Mouse (Mus musculus): ENCODE data around the gene Trim71.

The Trim71 gene

GRCm38 (mm10) chr9:114484771-114485170, 79.4 kb downstream of the Trim71 start:
- DNase-seq (ENCODE audit: low spot score): no peak

DNA sequence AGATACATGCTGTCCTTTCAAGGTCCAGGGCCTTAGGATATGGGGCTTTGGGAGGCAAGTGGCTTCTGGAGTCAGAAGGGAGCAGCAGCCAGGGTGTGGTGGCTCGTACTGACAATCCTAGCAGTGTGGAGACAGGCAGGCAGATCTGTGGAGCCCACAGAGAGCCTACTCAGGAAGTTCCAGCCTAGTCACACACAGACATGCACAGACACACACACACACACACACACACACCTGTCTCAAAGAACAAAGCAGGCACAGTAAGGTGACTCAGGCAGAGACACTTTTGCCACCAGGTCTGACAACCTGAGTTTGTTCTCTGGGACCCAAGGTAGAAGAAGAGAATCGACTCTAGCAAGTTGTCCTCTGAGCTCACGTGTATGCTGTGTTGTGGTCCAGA, 83.2 kb downstream of the Trim71 start:
- DNase-seq (ENCODE audit: low spot score): no peak

- no peak for DNase-seq (ENCODE audit: low spot score)
Observed at GRCm38 (mm10) chr9:114477019-114477418, 87.2 kb downstream of the Trim71 start.

- no peak for DNase-seq (ENCODE audit: low spot score)
Observed at GRCm38 (mm10) chr9:114471892-114472291, 92.3 kb downstream of the Trim71 start.

DNA sequence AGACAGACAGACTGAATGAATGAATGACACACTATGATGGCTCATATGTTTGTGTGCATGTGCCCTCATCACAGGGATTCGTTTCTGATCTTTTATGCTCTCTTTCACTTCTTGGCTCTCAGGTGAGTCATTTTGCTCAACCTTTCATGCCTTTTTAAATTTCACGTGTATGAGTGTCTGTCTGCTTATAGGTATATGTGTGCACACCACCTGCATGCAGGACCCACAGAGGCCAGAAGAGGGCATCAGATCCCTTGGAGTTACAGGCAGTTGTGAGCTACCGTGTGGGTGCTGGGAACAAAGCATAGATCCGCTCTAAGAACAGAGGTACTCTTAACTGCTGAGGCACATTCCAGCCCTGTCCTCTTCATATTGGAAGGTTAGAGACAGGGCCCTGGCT, 95.5 kb downstream of the Trim71 start:
- DNase-seq (ENCODE audit: low spot score): no peak

DNA sequence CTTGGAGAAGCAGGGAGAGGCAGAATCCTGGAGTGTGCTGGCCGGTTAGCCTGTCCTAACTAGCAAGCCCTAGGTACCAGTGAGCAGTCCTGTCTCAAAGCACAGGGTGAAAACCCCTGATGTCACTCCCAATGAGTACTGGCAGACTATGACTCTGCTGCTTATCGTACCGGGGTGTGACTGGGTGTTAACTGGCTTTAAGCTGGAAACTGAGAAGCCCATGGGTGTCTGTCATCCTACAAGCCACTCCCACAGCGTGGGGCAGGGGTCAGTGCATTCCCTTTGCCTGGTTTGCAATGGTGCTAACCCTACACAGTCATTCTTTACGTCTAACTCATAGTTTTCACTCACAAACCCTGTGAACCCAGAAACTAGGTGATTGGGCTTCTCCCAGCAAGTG, 96.0 kb downstream of the Trim71 start:
- DNase-seq (ENCODE audit: low spot score): no peak

DNA sequence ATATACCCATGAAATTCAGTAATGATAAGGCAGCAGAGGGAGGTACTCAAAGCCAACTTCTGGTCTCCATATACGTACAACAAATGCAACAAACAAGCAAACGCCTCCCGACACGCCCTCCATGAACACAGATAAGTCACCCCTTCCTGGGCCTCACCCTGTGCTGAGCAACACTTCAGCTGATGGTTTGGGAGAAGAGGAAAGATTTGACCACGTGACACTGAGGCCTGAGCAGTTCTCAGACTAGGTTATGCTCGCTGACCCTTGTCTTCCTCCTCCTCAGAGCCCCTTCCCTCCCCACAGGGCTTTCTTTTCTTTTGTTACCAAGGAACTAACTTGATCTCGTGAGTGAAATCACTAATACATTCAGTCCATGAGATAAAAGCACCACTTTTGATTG, 97.3 kb downstream of the Trim71 start:
- DNase-seq (ENCODE audit: low spot score): no peak

DNA sequence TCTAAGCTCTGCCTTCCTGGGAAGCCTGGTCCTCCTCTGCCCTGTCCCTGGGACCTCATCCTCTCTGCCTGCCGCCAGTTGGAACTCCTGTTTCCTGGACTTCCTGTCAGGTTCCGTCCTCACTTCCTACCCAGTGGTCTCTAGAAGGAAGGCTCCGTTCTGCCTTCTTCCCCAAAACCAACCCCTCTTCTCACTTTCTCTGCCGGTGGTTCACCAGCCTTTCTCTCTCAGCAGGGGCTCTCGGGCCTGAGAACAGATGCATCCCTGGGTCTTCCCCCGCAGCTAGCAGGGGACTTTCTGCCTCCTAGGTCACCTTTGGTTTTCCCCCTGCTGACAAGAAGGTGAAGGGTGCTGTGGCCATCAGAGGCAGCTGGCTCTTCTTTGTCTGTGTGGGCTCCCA, 98.7 kb downstream of the Trim71 start:
- no peak for DNase-seq (ENCODE audit: low spot score)

DNA sequence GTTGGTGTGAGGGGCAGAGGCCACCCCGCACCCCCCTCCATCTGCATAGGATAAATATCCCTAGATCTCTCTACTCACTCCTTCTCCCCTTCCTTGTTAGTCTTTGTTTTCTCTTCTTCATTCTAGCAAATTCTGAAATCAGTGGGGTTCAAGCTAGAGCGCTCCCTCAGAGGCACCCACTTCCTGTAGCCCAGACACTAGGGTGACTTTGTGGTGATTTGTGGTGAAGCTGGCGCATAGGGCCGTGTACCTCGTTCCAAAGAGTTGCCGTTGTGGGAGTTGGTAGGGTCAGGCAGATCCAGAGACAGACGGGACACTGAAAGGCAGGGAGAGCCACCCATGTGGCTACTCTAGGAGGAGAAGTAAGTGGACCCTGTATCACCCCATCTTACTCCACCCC, 101.6 kb downstream of the Trim71 start:
- no peak for DNase-seq (ENCODE audit: low spot score)

DNA sequence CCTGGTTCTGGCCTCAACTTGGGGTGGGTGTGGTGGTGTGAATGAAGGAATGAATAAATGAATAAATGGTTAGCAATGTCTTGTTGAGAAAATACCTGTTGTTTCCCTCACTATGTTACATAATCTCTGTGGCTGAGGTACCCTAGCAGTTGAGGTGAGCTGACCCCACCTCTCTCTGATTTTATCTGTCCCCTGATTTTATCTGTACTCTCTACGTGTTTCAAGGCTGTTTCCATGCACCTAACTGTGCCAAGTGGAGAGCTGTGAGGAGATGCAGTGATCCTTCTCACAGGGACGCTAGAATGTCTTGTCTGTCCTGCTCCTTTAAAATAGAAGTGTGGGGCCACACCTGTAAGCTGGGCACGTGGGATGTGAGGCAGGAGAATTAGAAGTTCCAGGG, 105.7 kb downstream of the Trim71 start:
- no peak for DNase-seq (ENCODE audit: low spot score)

Measured in urinary bladder, postnatal 14 days (tissue).